Mouse (Mus musculus) small intestine, adult 2 months (tissue): Measurements from ENCODE around the gene Tmem37.

Experiments used
- CTCF ChIP-seq: fragments of 200-500 bp; IDR thresholded peaks from 2 replicates; pipeline ENCODE4 v1.5.1; 2012; ENCODE audit warnings: low read depth, mild to moderate bottlenecking, control low read depth, inconsistent platforms, low read length, moderate library complexity, mixed read lengths; ENCODE audit not compliant: insufficient replicate concordance, insufficient read length; ENCODE audit errors: extremely low read depth
- POLR2A ChIP-seq: fragments of 200-500 bp; IDR thresholded peaks from 2 replicates; pipeline ENCODE4 v1.6.1; 2012; ENCODE audit warnings: low read depth, mild to moderate bottlenecking, control low read depth, inconsistent platforms, low read length, moderate library complexity

- TF ChIP-seq POLR2A = no peak; the same call in 1 of the 2 replicates
- no peak for TF ChIP-seq CTCF
These were observed 17.2 kb upstream of the Tmem37 start for GRCm38 (mm10) chr1:120090880-120091570.
